Mouse (Mus musculus): ENCODE results near the gene Trim15.

Trim15 gene

DNA sequence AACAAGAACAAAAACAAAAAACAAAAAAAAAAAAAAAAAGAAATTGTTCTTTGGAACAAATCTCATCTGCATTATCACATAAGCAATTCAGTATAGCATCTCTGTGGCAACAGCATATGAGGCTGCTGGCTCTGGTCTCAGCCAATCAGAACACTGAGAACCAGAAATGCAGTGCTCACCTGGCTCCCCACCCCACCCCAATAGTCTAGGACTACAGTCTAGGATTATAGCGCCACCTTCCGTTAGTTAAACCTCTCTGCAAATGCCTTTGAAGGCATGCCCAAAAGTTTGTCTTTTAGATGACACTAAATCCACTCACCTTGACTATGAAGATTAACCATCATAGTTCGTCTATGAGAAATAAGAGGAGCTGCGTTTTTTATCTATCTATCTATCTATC, 41.5 kb downstream of the Trim15 start:
- DNase-seq, result peak; percentile 51

DNA sequence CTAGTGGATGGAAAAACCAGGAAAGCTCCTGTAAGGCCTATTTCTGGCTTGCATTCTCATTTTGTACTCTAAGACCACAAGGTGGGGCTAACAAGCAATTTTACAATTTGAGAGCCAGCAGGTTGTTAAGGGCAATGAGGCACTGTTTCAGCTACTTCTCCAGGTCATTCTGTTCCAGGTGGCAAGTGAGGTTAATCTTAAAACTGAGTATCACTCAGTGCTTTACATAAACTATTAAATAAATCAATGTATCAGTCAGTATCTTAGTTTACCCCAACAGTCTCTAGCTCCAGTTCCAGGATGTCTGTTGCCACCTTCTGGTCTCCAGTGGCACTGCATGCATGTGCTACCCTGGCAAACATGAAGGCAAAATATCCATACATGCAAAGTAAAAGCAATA, 43.0 kb downstream of the Trim15 start:
- no peak for DNase-seq

DNA sequence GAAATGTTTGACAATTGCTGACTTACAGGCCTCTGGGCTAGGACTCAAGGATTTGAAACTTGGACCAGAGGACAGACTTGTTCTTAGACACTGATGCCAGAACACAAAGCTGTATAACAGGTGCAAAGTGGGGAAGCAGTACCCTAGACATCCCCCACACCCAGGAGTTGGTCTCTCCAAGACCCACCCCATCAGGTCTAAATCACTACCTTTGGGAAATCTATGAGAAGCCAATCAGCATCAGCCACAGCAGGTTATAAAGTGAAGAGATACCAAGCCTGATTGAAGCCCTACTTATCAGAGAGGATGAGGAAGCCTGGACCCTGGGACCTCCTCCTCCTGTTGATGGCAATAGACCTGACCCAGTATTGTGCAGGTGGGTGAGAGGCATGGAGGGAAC, 55.1 kb downstream of the Trim15 start, which contains the start of gene H2-M10.6:
Gene H2-M10.6 (plus strand): TSS at position 301 of the 400 bp plus-strand sequence.
- DNase-seq, result no peak

Data from cerebellum, adult 11-12 months (tissue).